Comparison of ENCODE assay signal across 8 mouse cellular contexts in genomic region chr2:92601246-92601645, GRCm38 (mm10). TPM values are rescaled to one million over a fixed set of nuclear protein-coding genes. Genes with fewer than 3 reads are reported as not detected.
DNase-seq lines count a peak whose midpoint lies in the region; ATAC-seq and TF ChIP-seq lines count a peak whose summit lies in the region.

No protein-coding gene starts in this region.

- TF ChIP-seq CTCF in intestine, postnatal 0 days (IDR thresholded peaks at IDR 0.05; ENCODE audit: low read depth) = no peak
- TF ChIP-seq CTCF in cortical plate, adult 2 months (IDR thresholded peaks at IDR 0.05; ENCODE audit: extremely low read depth, insufficient read depth, low read length) = no peak

- peaks cover 34% of the 10 kb centered on the region for H3K27me3 ChIP-seq in intestine, embryonic 14.5 days (replicated peaks; ENCODE audit: control insufficient read depth, insufficient read depth, low read length)
- peaks cover 39% of the 10 kb centered on the region for H3K27me3 ChIP-seq in intestine, postnatal 0 days (replicated peaks; ENCODE audit: control insufficient read depth, insufficient read depth, low read length)
- peaks cover 9% of the 10 kb centered on the region for H3K27me3 ChIP-seq in hindbrain, embryonic 14.5 days (ENCODE audit: control insufficient read depth, insufficient read depth, low read length)
- no peaks in the 10 kb centered on the region for H3K27me3 ChIP-seq in myocyte (ENCODE audit: control insufficient read depth, insufficient read depth, insufficient read length)

- H3ac ChIP-seq in myocyte (ENCODE audit: control insufficient read depth, insufficient read length) = no peak overlapping the region

- no peak for ATAC-seq in intestine, embryonic 14.5 days (replicated peaks; ENCODE audit: low FRiP score, low TSS enrichment, low read depth)
- ATAC-seq in intestine, postnatal 0 days = no peak
- no peak for ATAC-seq in hindbrain, embryonic 14.5 days (ENCODE audit: low FRiP score)
- ATAC-seq in inflammation-experienced regulatory T-cells, adult 6 months = no peak

- peaks cover 4% of the 10 kb centered on the region; the same call in 1 of the 2 replicates for H3K4me1 ChIP-seq in intestine, embryonic 14.5 days (replicated peaks; ENCODE audit: control insufficient read depth, insufficient read depth, low read length)
- H3K4me1 ChIP-seq in intestine, postnatal 0 days (replicated peaks; ENCODE audit: control insufficient read depth, insufficient read depth, low read length) = no peaks in the 10 kb centered on the region
- H3K4me1 ChIP-seq in cortical plate, adult 2 months (ENCODE audit: control insufficient read depth, insufficient read depth, low read length) = peaks cover 5% of the 10 kb centered on the region; the same call in 1 of the 2 replicates
- peaks cover 46% of the 10 kb centered on the region for H3K4me1 ChIP-seq in hindbrain, embryonic 14.5 days (replicated peaks; ENCODE audit: control insufficient read depth, insufficient read depth, low read length)

- peak overlapping the region; percentile 96 for H3K4me2 ChIP-seq in intestine, embryonic 14.5 days (ENCODE audit: low read length)
- H3K4me2 ChIP-seq in intestine, postnatal 0 days (replicated peaks; ENCODE audit: low read depth) = no peak overlapping the region
- peak overlapping the region; percentile 89 for H3K4me2 ChIP-seq in hindbrain, embryonic 14.5 days (replicated peaks)
- peak overlapping the region; percentile 88 for H3K4me2 ChIP-seq in myocyte (ENCODE audit: low read depth)

- H3K36me3 ChIP-seq in intestine, embryonic 14.5 days (ENCODE audit: control insufficient read depth, insufficient read depth, low read length) = no peaks in the 10 kb centered on the region
- H3K36me3 ChIP-seq in intestine, postnatal 0 days (ENCODE audit: control insufficient read depth, insufficient read depth) = no peaks in the 10 kb centered on the region
- H3K36me3 ChIP-seq in hindbrain, embryonic 14.5 days (replicated peaks; ENCODE audit: control insufficient read depth, insufficient read depth) = no peaks in the 10 kb centered on the region
- no peaks in the 10 kb centered on the region for H3K36me3 ChIP-seq in myocyte (ENCODE audit: control insufficient read depth, insufficient read depth)

- H3K9ac ChIP-seq in intestine, embryonic 14.5 days (ENCODE audit: low read length) = no peak overlapping the region
- H3K9ac ChIP-seq in intestine, postnatal 0 days (ENCODE audit: low read depth, low read length) = no peak overlapping the region
- peak overlapping the region; percentile 81; the same call in 1 of the 2 replicates for H3K9ac ChIP-seq in hindbrain, embryonic 14.5 days

- H3K27ac ChIP-seq in intestine, embryonic 14.5 days (ENCODE audit: low read depth) = no peak overlapping the region
- H3K27ac ChIP-seq in intestine, postnatal 0 days (ENCODE audit: low read depth, low read length) = no peak overlapping the region
- peak overlapping the region; percentile 96 for H3K27ac ChIP-seq in cortical plate, adult 2 months (ENCODE audit: insufficient read depth, low read length)
- no peak overlapping the region for H3K27ac ChIP-seq in hindbrain, embryonic 14.5 days

- DNase-seq in intestine, embryonic 14.5 days (ENCODE audit: low spot score) = no peak
- no peak for DNase-seq in hindbrain, embryonic 14.5 days (ENCODE audit: low spot score)
- DNase-seq in urinary bladder, postnatal 36 days (ENCODE audit: low spot score in 2 of 2) = no peak
- DNase-seq in left cerebral cortex, postnatal 25 days (ENCODE audit: low spot score in 2 of 2) = no peak

- TF ChIP-seq POLR2A in cortical plate, adult 2 months (IDR thresholded peaks at IDR 0.05; ENCODE audit: extremely low read depth, insufficient read depth, low read length) = 0 out of 2 replicates have a peak, but pooled peaks have one; percentile 27
- no peak for TF ChIP-seq POLR2A in myocyte (IDR thresholded peaks at IDR 0.05; ENCODE audit: insufficient read length, low read depth)

- H3K79me2 ChIP-seq in myocyte (ENCODE audit: control insufficient read depth, insufficient read depth) = no peaks in the 10 kb centered on the region

- no peak overlapping the region for H3K4me3 ChIP-seq in intestine, embryonic 14.5 days (ENCODE audit: low read depth, low read length)
- H3K4me3 ChIP-seq in intestine, postnatal 0 days (ENCODE audit: low read depth, low read length) = no peak overlapping the region
- peak overlapping the region; percentile 91 for H3K4me3 ChIP-seq in cortical plate, adult 2 months (ENCODE audit: insufficient read depth, low read length)
- peak overlapping the region; percentile 79 for H3K4me3 ChIP-seq in hindbrain, embryonic 14.5 days (replicated peaks; ENCODE audit: low read length)
- H3K4me3 ChIP-seq in myocyte = peak overlapping the region; percentile 42

- 54% methylated on average over 4 of the region's 4 CpGs for WGBS in intestine, embryonic 14.5 days
- 45% methylated on average over 4 of the region's 4 CpGs for WGBS in intestine, postnatal 0 days
- 54% methylated on average over 4 of the region's 4 CpGs for WGBS in hindbrain, embryonic 14.5 days

- intact Hi-C loops in left cerebral cortex, postnatal 25 days (cut with DNase I) = loop anchor here (2.0 to 5.0 kb wide), 4 partner anchors 72 to 212 kb away; no protein-coding TSS in a partner anchor

- H3K9me3 ChIP-seq in intestine, embryonic 14.5 days (ENCODE audit: control insufficient read depth, low read length) = no peaks in the 10 kb centered on the region
- no peaks in the 10 kb centered on the region for H3K9me3 ChIP-seq in intestine, postnatal 0 days (ENCODE audit: control insufficient read depth)
- no peaks in the 10 kb centered on the region for H3K9me3 ChIP-seq in hindbrain, embryonic 14.5 days (ENCODE audit: control insufficient read depth, low read length)

TF ChIP-seq in myocyte, 11 proteins besides CTCF, POLR2A, EP300 and RAD21:
- TF ChIP-seq TCF12 (IDR thresholded peaks at IDR 0.05; ENCODE audit: insufficient read depth, poor library complexity, severe bottlenecking) (no peak), USF1 (IDR thresholded peaks at IDR 0.05; ENCODE audit: low read depth) (no peak), SRF (IDR thresholded peaks at IDR 0.05; ENCODE audit: control insufficient read depth, insufficient read length, low read depth) (no peak), CEBPB (IDR thresholded peaks at IDR 0.05; ENCODE audit: insufficient read depth, poor library complexity, severe bottlenecking) (no peak), MAX (IDR thresholded peaks at IDR 0.05; ENCODE audit: low read depth) (no peak), MYOD1 (IDR thresholded peaks at IDR 0.05; ENCODE audit: control insufficient read depth in 1 of 3, insufficient read length in 2 of 3, low read depth in 2 of 3) (no peak), MYOG (IDR thresholded peaks at IDR 0.05; ENCODE audit: control insufficient read depth in 1 of 3, insufficient read depth in 1 of 3, insufficient read length in 2 of 3, low read depth in 2 of 3) (no peak), REST (IDR thresholded peaks at IDR 0.05; ENCODE audit: insufficient read depth, insufficient read length) (no peak), E2F4 (IDR thresholded peaks at IDR 0.05; ENCODE audit: insufficient read depth) (no peak), POLR2AphosphoS2 (IDR thresholded peaks at IDR 0.05; ENCODE audit: insufficient read length, low read depth) (no peak), TCF3 (IDR thresholded peaks at IDR 0.05; ENCODE audit: insufficient read length, low read depth) (no peak)
TF ChIP-seq in myocyte: peak in this region for 0.

RNA-seq across cellular contexts. Expression of gene Chst1, which starts 1.7 kb away (rescaled TPM):
- 3.7 and 5.3 TPM in 2 replicates for polyA plus RNA-seq in intestine, embryonic 14.5 days (2014; fragmentation: Nextera tagmentation; extraction: Ambion mirVana)
- polyA plus RNA-seq in intestine, postnatal 0 days (2015; fragmentation: Nextera tagmentation; extraction: Ambion mirVana) = 2.2 and 2.3 TPM in 2 replicates
- 235 and 243 TPM in 2 replicates for polyA plus RNA-seq in cortical plate, adult 2 months (2012; rRNA removed)
- polyA plus RNA-seq in hindbrain, embryonic 14.5 days (2014; fragmentation: Nextera tagmentation; extraction: Ambion mirVana) = 20.0 and 26.1 TPM in 2 replicates
- 8.6 TPM for polyA plus RNA-seq in myocyte (2012; fragmentation: generic; extraction: Trizol)
- not detected for polyA plus RNA-seq in inflammation-experienced regulatory T-cells, adult 6 months (2017; shearing (Covaris generic))
- 100 to 1,000 TPM; 240 to 269 TPM for total RNA-seq in left cerebral cortex, postnatal 25 days (2021)

Comparison
In these comparisons a context has a peak if more than half of its experiments do, and no peak if none do; other contexts are left out.
1. H3K4me3 ChIP-seq: peak in cortical plate, adult 2 months (single experiment), hindbrain, embryonic 14.5 days (single experiment) and myocyte (single experiment); none in intestine, embryonic 14.5 days (single experiment) and intestine, postnatal 0 days (single experiment).